Mouse (Mus musculus) layer of hippocampus, adult 9-11 months (tissue): Measurements from ENCODE around the gene Fbxw16.
"Not testable (repeated sequence)": the region's sequence is repeated elsewhere in the genome, so short reads cannot be mapped to it uniquely, and the experiment has no call there.

Source experiments
- DNase-seq: peaks from one replicate; pipeline ENCODE4 v3.0.0; 2022

Gene Fbxw16

GRCm38 (mm10) chr9:109449040-109449439, at the start of gene Fbxw16:
Fbxw16 (minus strand) TSS chr9:109449140.
- no peak for DNase-seq

GRCm38 (mm10) chr9:109495775-109496174, 46.8 kb upstream of the Fbxw16 start, which contains the start of gene Fbxw19:
Fbxw19 (minus strand) TSS chr9:109495875.
- DNase-seq = not testable (repeated sequence)

GRCm38 (mm10) chr9:109432956-109433355, 16.0 kb downstream of the Fbxw16 start:
- DNase-seq = no peak

GRCm38 (mm10) chr9:109404196-109404595, 44.7 kb downstream of the Fbxw16 start, which contains the start of gene Fbxw22:
Fbxw22 (minus strand) TSS chr9:109404296.
- DNase-seq = not testable (repeated sequence)
